Mouse (Mus musculus) thymus, adult 2 months (tissue): Measurements from ENCODE around the gene Ackr3. TPM values are rescaled to one million over a fixed set of nuclear protein-coding genes. Genes with fewer than 3 reads are reported as not detected.

Experiments
- DNase-seq: peaks from one replicate; pipeline ENCODE4 v3.0.0; 2021
- H3K27ac ChIP-seq: fragments of 200-500 bp; 2 replicates; pipeline ENCODE4 v1.5.1; 2012; ENCODE audit warnings: low read length, control low read depth; ENCODE audit not compliant: control insufficient read depth, insufficient read depth
- H3K27me3 ChIP-seq: fragments of 200-500 bp; 2 replicates; pipeline ENCODE4 v1.6.1; 2012; ENCODE audit warnings: mild to moderate bottlenecking, low read length, moderate library complexity, mixed read lengths; ENCODE audit not compliant: control insufficient read depth, insufficient read depth
- H3K36me3 ChIP-seq: fragments of 200-500 bp; 2 replicates; pipeline ENCODE4 v1.6.1; 2012; ENCODE audit warnings: mild to moderate bottlenecking, low read length, moderate library complexity; ENCODE audit not compliant: control insufficient read depth, insufficient read depth
- H3K4me1 ChIP-seq: fragments of 200-500 bp; replicated peaks from 2 replicates; pipeline ENCODE4 v1.6.1; 2012; ENCODE audit warnings: low read length; ENCODE audit not compliant: control insufficient read depth, insufficient read depth
- H3K4me3 ChIP-seq: fragments of 200-500 bp; 2 replicates; pipeline ENCODE4 v1.5.1; 2012; ENCODE audit warnings: mild to moderate bottlenecking, low read length, control low read depth, moderate library complexity; ENCODE audit not compliant: control insufficient read depth, insufficient read depth
- CTCF ChIP-seq: fragments of 200-500 bp; IDR thresholded peaks from 2 replicates; pipeline ENCODE4 v1.5.1; 2012; ENCODE audit warnings: mild to moderate bottlenecking, control low read depth, low read length, moderate library complexity, borderline replicate concordance; ENCODE audit not compliant: control insufficient read depth, poor library complexity, insufficient read depth; ENCODE audit errors: extremely low read depth
- POLR2A ChIP-seq: fragments of 200-500 bp; IDR thresholded peaks from 2 replicates; pipeline ENCODE4 v1.6.1; 2012; ENCODE audit warnings: mild to moderate bottlenecking, low read length, control low read depth, moderate library complexity; ENCODE audit not compliant: control insufficient read depth, poor library complexity, insufficient read depth; ENCODE audit errors: extremely low read depth
- WGBS: fragments of 180-500 bp; shearing (Covaris S2); methylation state at CpG from one replicate; pipeline ENCODE4 v1.1.7; 2018; 5-methylcytosine and 5-hydroxymethylcytosine counted together
- polyA plus RNA-seq: library from polyadenylated mRNA; depleted of rRNA; stranded (reverse); fragments of >200 nt; gene quantifications from 2 replicates; pipeline ENCODE4 v1.2.3, GENCODE M21; 2012

Gene Ackr3
- polyA plus RNA-seq, 1 experiment = 24.7 TPM

DNA sequence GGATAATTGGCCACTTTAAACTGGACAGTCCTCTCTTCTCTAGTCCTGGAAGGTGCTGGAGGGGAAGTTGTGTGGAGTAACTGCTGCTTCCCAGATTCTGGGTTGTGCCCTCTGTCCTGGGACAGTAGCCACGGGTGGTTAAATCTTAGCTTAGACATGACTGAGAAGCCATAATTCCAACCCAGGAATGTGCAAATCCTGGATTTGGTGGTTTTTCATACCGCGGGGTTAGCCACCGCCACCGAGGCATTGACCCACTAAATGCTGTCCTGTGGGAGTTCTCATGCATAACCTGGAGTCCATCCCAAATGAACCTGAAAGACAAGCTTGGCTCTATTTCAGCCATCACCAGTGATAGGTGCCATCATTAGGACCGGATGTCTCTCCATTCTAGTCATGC, 8.6 kb downstream of the Ackr3 start:
- Histone ChIP-seq H3K27me3 (no peaks in the 10 kb centered on the region), H3K36me3 (no peaks in the 10 kb centered on the region), H3K4me1 (no peaks in the 10 kb centered on the region), H3K4me3 (no peak overlapping the region), H3K27ac (no peak overlapping the region)
- 93% methylated on average over 6 of the region's 6 CpGs for WGBS
- TF ChIP-seq POLR2A = no peak
- TF ChIP-seq CTCF = no peak
- DNase-seq = no peak

DNA sequence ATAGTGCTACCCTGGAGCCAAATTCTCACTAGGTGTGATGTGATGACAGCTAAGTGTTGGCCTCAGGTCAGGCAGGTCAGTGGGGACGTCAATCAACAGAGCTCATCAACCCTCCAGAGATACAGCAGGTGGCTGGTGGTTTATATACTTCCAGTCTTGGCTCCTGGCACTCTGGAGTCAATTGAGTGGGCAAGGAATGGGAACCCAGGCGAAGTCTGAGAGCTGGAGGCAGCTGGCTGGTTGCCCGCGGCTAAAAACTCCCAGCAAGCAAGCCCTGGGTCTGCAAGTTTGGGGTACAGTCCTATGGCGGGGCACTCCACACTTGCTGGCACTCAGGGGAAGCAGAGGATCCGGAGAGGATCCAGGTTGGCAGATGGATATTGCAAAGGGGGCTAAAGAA, 9.1 kb downstream of the Ackr3 start:
- TF ChIP-seq POLR2A = no peak
- TF ChIP-seq CTCF = no peak
- DNase-seq = no peak
- H3K4me3 ChIP-seq = no peak overlapping the region
- H3K27ac ChIP-seq = no peak overlapping the region
- H3K4me1 ChIP-seq = no peaks in the 10 kb centered on the region
- no peaks in the 10 kb centered on the region for H3K36me3 ChIP-seq
- WGBS = 88% methylated on average over 6 of the region's 6 CpGs
- H3K27me3 ChIP-seq = no peaks in the 10 kb centered on the region

DNA sequence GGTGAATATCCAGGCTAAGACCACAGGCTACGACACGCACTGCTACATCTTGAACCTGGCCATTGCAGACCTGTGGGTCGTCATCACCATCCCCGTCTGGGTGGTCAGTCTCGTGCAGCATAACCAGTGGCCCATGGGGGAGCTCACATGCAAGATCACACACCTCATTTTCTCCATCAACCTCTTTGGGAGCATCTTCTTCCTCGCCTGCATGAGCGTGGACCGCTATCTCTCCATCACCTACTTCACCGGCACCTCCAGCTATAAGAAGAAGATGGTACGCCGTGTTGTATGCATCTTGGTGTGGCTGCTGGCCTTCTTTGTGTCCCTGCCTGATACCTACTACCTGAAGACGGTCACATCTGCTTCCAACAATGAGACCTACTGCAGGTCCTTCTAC, 10.2 kb downstream of the Ackr3 start:
- 97% methylated on average over 12 of the region's 12 CpGs for WGBS
- no peaks in the 10 kb centered on the region for H3K27me3 ChIP-seq
- H3K4me1 ChIP-seq = no peaks in the 10 kb centered on the region
- no peak overlapping the region for H3K4me3 ChIP-seq
- no peak overlapping the region for H3K27ac ChIP-seq
- H3K36me3 ChIP-seq = no peaks in the 10 kb centered on the region
- TF ChIP-seq POLR2A (no peak), CTCF (no peak)
- no peak for DNase-seq

DNA sequence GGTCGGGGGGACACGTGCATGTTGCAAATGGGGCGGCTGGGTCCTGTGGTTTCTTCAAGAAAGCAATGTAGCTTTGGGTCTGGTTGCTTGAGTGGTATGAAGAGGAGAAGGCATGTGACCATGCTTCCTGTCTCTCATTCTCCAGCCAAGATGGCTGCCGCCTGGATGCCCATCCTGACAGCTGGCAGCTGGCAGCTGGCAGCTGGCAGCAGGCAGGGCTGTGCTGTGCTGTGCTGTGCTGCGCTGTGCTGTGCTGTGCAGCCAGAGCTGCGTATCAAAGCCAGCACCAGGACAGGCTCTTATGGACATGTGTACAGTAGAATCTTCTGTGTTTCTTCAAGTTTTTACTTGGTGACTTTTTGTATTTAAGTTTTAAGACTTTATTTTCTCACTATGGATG, 11.1 kb downstream of the Ackr3 start:
- 62% methylated on average over 6 of the region's 6 CpGs for WGBS
- no peak for DNase-seq
- TF ChIP-seq POLR2A = no peak
- TF ChIP-seq CTCF = no peak
- H3K4me1 ChIP-seq = no peaks in the 10 kb centered on the region
- H3K27me3 ChIP-seq = no peaks in the 10 kb centered on the region
- H3K4me3 ChIP-seq = no peak overlapping the region
- H3K27ac ChIP-seq = no peak overlapping the region
- H3K36me3 ChIP-seq = no peaks in the 10 kb centered on the region

DNA sequence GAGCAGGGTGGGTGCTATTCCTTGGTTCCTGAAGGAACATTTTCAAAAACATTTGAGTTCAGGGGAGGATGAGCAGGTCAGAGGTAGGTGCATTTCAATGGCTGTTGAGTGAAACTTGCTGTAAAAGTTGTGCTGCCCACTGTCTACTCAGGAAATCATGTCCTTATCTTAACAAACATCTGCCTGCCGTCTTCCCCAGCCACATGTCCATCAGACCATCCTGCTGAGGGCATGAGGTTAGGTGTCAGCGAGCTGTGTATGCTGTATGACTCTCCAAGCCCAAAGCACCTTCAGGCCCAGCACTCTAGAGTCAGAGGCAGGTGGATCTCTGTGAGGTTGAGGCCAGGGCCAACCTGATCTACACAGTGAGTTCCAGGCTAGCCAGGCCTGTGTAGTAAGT, 12.1 kb downstream of the Ackr3 start:
- H3K27me3 ChIP-seq = no peaks in the 10 kb centered on the region
- no peak overlapping the region for H3K27ac ChIP-seq
- DNase-seq = no peak
- H3K36me3 ChIP-seq = no peaks in the 10 kb centered on the region
- no peaks in the 10 kb centered on the region for H3K4me1 ChIP-seq
- TF ChIP-seq POLR2A (no peak), CTCF (no peak)
- 15% methylated on average over 2 of the region's 2 CpGs for WGBS
- no peak overlapping the region for H3K4me3 ChIP-seq

DNA sequence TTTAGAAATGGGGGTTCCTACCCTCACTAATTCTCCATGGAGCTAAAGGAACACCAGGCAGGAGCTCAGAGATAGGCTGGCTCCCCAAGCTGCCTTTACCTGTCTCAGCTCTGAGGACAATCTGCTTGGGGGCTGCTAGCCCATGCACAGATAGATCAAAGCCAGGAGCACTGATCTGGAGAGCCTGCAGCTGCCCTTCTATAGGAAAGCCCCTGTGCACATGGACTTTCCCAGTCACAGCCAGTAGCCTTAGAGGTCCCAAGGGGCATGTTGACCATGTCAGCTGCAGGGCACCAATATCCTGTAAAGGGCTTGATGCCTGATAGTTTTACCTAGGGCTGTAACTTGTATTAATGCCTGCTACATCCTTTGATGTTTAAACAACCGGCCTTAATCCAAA, 12.6 kb downstream of the Ackr3 start:
- no peak for TF ChIP-seq CTCF
- no peak for TF ChIP-seq POLR2A
- H3K4me1 ChIP-seq = no peaks in the 10 kb centered on the region
- H3K4me3 ChIP-seq = no peak overlapping the region
- no peak overlapping the region for H3K27ac ChIP-seq
- H3K27me3 ChIP-seq = no peaks in the 10 kb centered on the region
- no peaks in the 10 kb centered on the region for H3K36me3 ChIP-seq
- 84% methylated on average over 1 of the region's 1 CpGs for WGBS
- no peak for DNase-seq

DNA sequence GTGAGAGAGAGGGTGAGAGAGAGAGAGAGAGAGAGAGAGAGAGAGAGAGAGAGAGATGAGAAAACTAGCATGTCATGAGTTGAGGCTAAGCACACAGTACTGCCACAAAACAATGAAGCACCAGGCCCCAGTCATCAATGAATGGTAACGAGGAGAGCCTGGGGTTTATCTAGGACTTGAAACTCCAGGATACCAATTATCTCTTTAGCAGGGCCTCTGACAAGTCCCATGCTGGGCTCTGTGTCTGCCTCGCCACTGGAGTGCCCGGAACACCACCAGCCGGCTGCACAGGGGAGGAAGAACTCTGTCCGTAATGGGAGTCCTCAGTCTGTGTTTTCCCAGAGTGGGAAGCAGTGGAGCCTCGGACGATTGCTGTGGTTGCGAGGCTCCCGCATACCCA, 16.5 kb downstream of the Ackr3 start:
- no peak for DNase-seq
- 94% methylated on average over 9 of the region's 9 CpGs for WGBS
- no peak overlapping the region for H3K4me3 ChIP-seq
- H3K27ac ChIP-seq = no peak overlapping the region
- H3K36me3 ChIP-seq = no peaks in the 10 kb centered on the region
- TF ChIP-seq CTCF (no peak), POLR2A (no peak)
- no peaks in the 10 kb centered on the region for H3K4me1 ChIP-seq
- H3K27me3 ChIP-seq = no peaks in the 10 kb centered on the region
